Mouse (Mus musculus) embryo, embryonic 9.5 days (tissue): ENCODE data around the gene Kcna2.

ENCODE experiments used
- DNase-seq: peaks from one replicate; pipeline ENCODE4 v3.0.0-alpha.2; 2017; ENCODE audit errors: extremely low spot score

Kcna2 gene

GRCm38 (mm10) chr3:107150872-107151540 is 50.1 kb downstream of the Kcna2 start:
- DNase-seq = no peak

- DNase-seq = no peak
Observed at GRCm38 (mm10) chr3:107153772-107154655, 53.1 kb downstream of the Kcna2 start.

DNA sequence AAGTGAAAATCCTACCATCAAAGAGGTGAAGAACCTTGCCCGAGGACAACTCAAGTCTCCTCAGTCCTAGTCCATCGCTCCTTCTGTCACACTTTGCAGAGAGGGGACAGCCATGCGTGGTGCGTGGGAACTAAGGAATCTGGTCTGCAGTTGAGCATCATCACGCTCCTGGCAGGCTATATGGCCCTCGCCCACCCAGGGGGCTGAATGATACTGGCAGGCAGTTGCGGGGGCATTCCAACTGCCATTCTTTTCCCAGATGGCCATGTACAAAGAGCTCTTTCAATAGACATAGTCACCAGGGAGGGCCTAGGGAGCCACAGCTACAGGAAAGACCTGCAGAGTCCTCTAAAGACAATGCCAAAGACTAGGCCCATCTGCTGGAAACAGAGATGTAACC is 57.9 kb downstream of the Kcna2 start:
- DNase-seq = no peak

DNA sequence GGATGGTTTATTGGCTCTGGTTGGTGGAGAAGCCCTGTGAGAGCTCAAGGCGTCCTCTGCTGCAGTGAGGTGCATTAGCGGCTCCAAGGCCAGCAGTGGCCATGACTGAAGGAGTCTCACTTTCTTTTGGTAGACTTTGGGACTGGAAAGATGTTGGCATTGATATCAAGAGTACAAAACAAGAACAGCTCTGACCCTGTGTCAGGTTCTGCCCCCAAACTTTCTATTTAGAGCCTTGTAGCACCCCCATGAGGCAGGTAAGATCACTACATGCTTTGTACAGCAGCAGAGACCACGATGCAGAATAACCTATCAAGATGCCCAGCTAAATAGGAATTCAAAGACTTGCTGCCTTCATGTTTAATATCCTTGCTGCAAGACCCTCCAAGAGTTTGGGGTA is 58.5 kb downstream of the Kcna2 start:
- DNase-seq = peak; percentile 27

- DNase-seq = peak; percentile 61
Observed at GRCm38 (mm10) chr3:107159859-107160324, 58.9 kb downstream of the Kcna2 start.

GRCm38 (mm10) chr3:107162741-107163140 is 61.8 kb downstream of the Kcna2 start:
- no peak for DNase-seq
